Mouse (Mus musculus) kidney, adult 2 months (tissue): ENCODE data around the gene Sema5b.

Experiments used
- CTCF ChIP-seq: fragments of 200-500 bp; conservative IDR thresholded peaks from 2 replicates; pipeline ENCODE4 v1.5.1; 2011; ENCODE audit warnings: low read depth, mild to moderate bottlenecking, control low read depth, low read length, moderate library complexity, mixed read lengths; ENCODE audit not compliant: insufficient read depth, insufficient read length
- POLR2A ChIP-seq: fragments of 200-500 bp; IDR thresholded peaks from one replicate; pipeline ENCODE4 v1.6.1; 2011; ENCODE audit warnings: low read depth, low read length, control low read depth

DNA sequence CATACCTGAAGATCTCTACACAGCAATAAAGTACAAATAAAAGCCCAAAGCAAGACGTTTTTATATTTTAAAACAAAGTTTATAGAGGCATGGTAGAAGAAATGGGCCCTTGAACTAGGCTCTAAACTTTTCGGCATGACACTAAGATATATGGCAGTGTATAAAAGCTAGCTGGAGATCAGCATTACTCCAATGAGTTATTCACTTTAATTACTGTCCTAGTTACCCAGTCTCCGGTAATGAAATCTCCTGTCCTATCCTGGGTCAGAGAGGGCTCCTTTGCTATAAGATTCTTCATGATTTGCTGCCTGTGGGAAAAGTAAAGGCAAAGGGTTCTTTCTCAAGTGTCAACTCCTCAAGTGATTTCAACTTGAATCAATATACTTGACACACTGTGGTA is 98.6 kb downstream of the Sema5b start:
- TF ChIP-seq CTCF (no peak), POLR2A (no peak)
